Mouse (Mus musculus) right cerebral cortex, postnatal 10 days (tissue): ENCODE measurements around the gene Sv2c.
A peak's percentile ranks its signal among the peaks of the same experiment; 100 is the strongest.

Experiments
- DNase-seq, 2 experiments: peaks; one replicate each; pipeline ENCODE4 v3.0.0; 2021; ENCODE audit warnings: low spot score in 2 of 2

The Sv2c gene

GRCm38 (mm10) chr13:95944621-95945020 lies 187.8 kb downstream of the Sv2c start:
- peak in 1 of 2 experiments; percentile 6 for DNase-seq

- peak in 1 of 2 experiments; percentile 13 for DNase-seq
Measured at GRCm38 (mm10) chr13:95943919-95944318, 188.5 kb downstream of the Sv2c start.

- peak; percentile 40 to 72 for DNase-seq
Measured at GRCm38 (mm10) chr13:95942587-95942986, 189.8 kb downstream of the Sv2c start.

GRCm38 (mm10) chr13:95941861-95942260 lies 190.5 kb downstream of the Sv2c start:
- DNase-seq = no peak

GRCm38 (mm10) chr13:95940811-95941210 lies 191.6 kb downstream of the Sv2c start:
- peak in 1 of 2 experiments; percentile 20 for DNase-seq

- DNase-seq = no peak
Measured at GRCm38 (mm10) chr13:95924201-95924621, 208.2 kb downstream of the Sv2c start.

- no peak for DNase-seq
Measured at GRCm38 (mm10) chr13:95922626-95923025, 209.8 kb downstream of the Sv2c start.

GRCm38 (mm10) chr13:95918624-95919284 lies 213.6 kb downstream of the Sv2c start:
- DNase-seq = no peak

GRCm38 (mm10) chr13:95913046-95913406 lies 219.4 kb downstream of the Sv2c start:
- no peak for DNase-seq

- DNase-seq = peak; percentile 69 to 79
Measured at GRCm38 (mm10) chr13:95912157-95913045, 220.0 kb downstream of the Sv2c start.

GRCm38 (mm10) chr13:95910270-95910669 lies 222.1 kb downstream of the Sv2c start:
- DNase-seq = peak in 1 of 2 experiments; percentile 28

- DNase-seq = peak in 1 of 2 experiments; percentile 44
Measured at GRCm38 (mm10) chr13:95909244-95909643, 223.1 kb downstream of the Sv2c start.
